Mouse (Mus musculus): ENCODE data around the gene Cbx6. TPM values are rescaled to one million over a fixed set of nuclear protein-coding genes. Genes with fewer than 3 reads are reported as not detected.

Gene Cbx6
- 11.9 TPM for polyA plus RNA-seq (2015; fragmentation: Illumina TruSeq; extraction: RNeasy Lipid Tissue Mini Kit (QIAGEN cat#74804); ENCODE audit: insufficient read depth, low read depth, low replicate concordance)

DNA sequence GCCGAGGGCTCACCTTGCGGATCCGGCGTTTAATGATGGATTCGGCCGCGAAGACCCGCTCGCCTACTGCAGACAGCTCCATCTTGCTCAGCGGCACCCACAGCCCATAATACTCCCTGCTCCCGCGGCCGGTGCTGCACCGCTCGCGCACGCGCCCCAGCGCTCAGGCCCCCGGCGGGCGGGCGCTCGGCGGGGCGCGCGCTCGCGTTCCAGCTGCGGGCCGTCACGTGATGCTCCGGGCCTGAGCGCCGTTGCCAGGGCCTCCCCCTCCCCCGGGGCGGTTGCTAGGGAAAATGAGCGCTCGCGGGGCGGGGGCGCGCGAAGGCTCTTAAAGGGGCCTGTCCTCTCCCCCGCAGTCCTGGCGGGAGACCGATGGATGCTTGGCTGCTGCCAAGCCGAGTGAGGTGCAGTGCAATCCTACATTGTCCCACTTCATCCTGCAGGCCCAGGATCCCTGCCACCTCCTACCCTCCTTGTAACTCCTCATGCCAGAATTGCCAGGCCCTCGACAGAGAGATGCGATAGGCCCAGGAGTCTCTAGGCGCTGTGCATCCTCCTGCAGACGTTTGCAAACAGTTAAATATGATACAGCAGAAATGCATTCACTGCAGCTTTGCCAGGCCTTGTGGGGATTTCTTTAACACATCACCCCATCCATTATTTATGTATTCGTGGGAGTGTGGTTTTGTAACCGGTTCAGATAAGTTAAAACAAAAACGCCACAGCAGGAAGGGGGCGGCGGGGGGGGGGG, at the start of gene Cbx6, which contains the start of gene Npcd:
TSS of gene Cbx6 (minus strand) at position 559 of the 751 bp plus-strand sequence.
TSS of gene Npcd (minus strand) at position 108 of the 751 bp plus-strand sequence.

DNA sequence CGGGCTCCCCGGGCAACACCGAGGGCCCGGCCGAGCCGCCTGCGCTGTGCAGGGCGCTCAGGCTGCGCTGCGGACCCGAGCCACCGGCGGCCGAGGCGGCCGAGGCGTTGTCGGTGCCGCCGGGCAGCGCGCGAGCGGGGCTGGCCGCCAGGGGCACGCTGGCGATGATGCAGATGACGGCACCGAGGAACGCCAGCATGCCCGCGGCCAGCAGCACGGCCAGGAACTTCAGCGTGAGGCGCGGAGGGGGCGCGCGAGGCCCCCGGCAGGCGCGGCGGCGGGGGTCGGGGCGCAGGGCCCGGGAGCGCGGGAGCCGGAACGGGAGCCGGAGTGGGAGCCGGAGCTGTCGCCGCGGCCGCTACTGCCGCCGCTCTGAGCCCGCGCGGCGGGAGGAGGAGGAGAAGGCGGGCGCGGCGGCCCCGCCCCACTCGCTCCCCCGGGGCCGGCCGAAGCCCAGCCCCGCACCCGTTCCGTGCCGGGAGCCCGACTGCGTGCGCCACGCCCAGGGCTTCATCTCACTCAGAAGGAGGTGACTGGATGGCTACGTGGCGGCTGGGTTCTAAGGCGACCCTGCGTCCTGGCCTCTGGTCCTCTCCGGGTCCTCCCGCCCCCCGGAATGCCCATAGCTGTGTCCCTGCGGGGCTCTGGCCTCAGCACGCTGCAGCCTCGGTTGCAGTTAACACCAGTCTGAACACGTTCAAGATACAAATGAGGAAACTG, 30.0 kb downstream of the Cbx6 start, which contains the start of gene Nptxr:
TSS of gene Nptxr (minus strand) at position 415 of the 720 bp plus-strand sequence.

DNA sequence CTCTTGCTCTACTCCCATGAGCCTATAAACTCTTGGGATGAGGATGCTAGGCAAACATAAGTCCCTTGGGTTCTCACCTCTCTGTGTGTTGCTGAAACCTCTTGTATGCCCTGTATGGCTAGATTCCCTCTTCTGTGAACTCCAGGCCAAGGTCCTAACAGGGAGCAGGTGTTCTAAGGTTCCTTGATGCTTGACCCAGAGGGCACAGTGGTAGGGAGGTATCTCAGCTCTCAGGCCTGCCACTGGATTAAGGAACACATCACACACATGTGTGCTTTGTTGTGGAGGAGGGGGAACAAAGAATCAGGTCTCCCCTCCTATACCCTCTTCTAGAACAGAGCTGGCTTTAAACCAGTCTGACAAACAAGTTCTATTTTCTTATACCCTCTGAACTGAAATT, 56.7 kb downstream of the Cbx6 start, which contains the start of gene Dnal4:
TSS of gene Dnal4 (minus strand) at position 101 of the 400 bp plus-strand sequence.

Other genes with a start within 250 kb of the Cbx6 start
- gene Dmc1, start 229.6 kb downstream of the Cbx6 start, polyA plus RNA-seq (2015; fragmentation: Illumina TruSeq; extraction: RNeasy Lipid Tissue Mini Kit (QIAGEN cat#74804); ENCODE audit: insufficient read depth, low read depth, low replicate concordance): not detected
- 1.5 TPM for gene Fam227a, start 175.7 kb downstream of the Cbx6 start, polyA plus RNA-seq (2015; fragmentation: Illumina TruSeq; extraction: RNeasy Lipid Tissue Mini Kit (QIAGEN cat#74804); ENCODE audit: insufficient read depth, low read depth, low replicate concordance)
- 3.5 TPM for gene Cby1, start 175.5 kb downstream of the Cbx6 start, polyA plus RNA-seq (2015; fragmentation: Illumina TruSeq; extraction: RNeasy Lipid Tissue Mini Kit (QIAGEN cat#74804); ENCODE audit: insufficient read depth, low read depth, low replicate concordance)
- gene Tomm22, start 163.8 kb downstream of the Cbx6 start, polyA plus RNA-seq (2015; fragmentation: Illumina TruSeq; extraction: RNeasy Lipid Tissue Mini Kit (QIAGEN cat#74804); ENCODE audit: insufficient read depth, low read depth, low replicate concordance): 16.1 TPM
- 8.6 TPM for gene Josd1, start 146.8 kb downstream of the Cbx6 start, polyA plus RNA-seq (2015; fragmentation: Illumina TruSeq; extraction: RNeasy Lipid Tissue Mini Kit (QIAGEN cat#74804); ENCODE audit: insufficient read depth, low read depth, low replicate concordance)
- 11.6 TPM for gene Gtpbp1, start 143.8 kb downstream of the Cbx6 start, polyA plus RNA-seq (2015; fragmentation: Illumina TruSeq; extraction: RNeasy Lipid Tissue Mini Kit (QIAGEN cat#74804); ENCODE audit: insufficient read depth, low read depth, low replicate concordance)
- gene Sun2, start 92.2 kb downstream of the Cbx6 start, polyA plus RNA-seq (2015; fragmentation: Illumina TruSeq; extraction: RNeasy Lipid Tissue Mini Kit (QIAGEN cat#74804); ENCODE audit: insufficient read depth, low read depth, low replicate concordance): 7.8 TPM
- gene Dnal4, start 56.8 kb downstream of the Cbx6 start, polyA plus RNA-seq (2015; fragmentation: Illumina TruSeq; extraction: RNeasy Lipid Tissue Mini Kit (QIAGEN cat#74804); ENCODE audit: insufficient read depth, low read depth, low replicate concordance): 5.7 TPM
- 2.9 TPM for gene Nptxr, start 29.9 kb downstream of the Cbx6 start, polyA plus RNA-seq (2015; fragmentation: Illumina TruSeq; extraction: RNeasy Lipid Tissue Mini Kit (QIAGEN cat#74804); ENCODE audit: insufficient read depth, low read depth, low replicate concordance)
- not detected for gene Npcd, start 451 bp downstream of the Cbx6 start, polyA plus RNA-seq (2015; fragmentation: Illumina TruSeq; extraction: RNeasy Lipid Tissue Mini Kit (QIAGEN cat#74804); ENCODE audit: insufficient read depth, low read depth, low replicate concordance)
- gene Apobec3, start 57.0 kb upstream of the Cbx6 start, polyA plus RNA-seq (2015; fragmentation: Illumina TruSeq; extraction: RNeasy Lipid Tissue Mini Kit (QIAGEN cat#74804); ENCODE audit: insufficient read depth, low read depth, low replicate concordance): 8.8 TPM
- 12.8 TPM for gene Cbx7, start 136.4 kb upstream of the Cbx6 start, polyA plus RNA-seq (2015; fragmentation: Illumina TruSeq; extraction: RNeasy Lipid Tissue Mini Kit (QIAGEN cat#74804); ENCODE audit: insufficient read depth, low read depth, low replicate concordance)
- 17.0 TPM for gene Pdgfb, start 180.3 kb upstream of the Cbx6 start, polyA plus RNA-seq (2015; fragmentation: Illumina TruSeq; extraction: RNeasy Lipid Tissue Mini Kit (QIAGEN cat#74804); ENCODE audit: insufficient read depth, low read depth, low replicate concordance)